Mouse (Mus musculus): ENCODE results near the gene Plcl2. TPM values are rescaled to one million over a fixed set of nuclear protein-coding genes. Genes with fewer than 3 reads are reported as not detected.

Gene Plcl2
- polyA plus RNA-seq, 1 experiment from 2014 or later, result 6.0 TPM

DNA sequence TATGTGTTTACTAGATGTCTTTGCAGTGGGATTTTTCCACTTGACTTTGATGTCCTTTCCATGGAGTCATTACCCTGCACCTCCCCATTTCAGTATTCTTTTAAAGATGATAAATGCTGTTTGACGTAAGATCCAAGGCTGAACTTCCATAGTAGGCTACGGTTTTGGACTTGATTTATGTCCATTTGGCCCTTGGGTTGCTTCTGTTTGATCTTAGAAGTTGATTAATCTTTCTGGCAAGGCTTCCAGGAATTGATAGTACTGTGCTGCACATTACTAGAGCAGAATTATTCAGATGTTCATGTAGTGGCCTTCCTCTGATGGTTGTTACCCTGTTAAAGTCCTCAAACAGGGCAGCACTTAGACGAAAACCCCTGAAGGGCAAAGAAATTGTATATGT is 21.5 kb upstream of the Plcl2 start:
- WGBS, result 88% methylated on average over 3 of the region's 3 CpGs
- no peak overlapping the region for H3K4me3 ChIP-seq
- no peaks in the 10 kb centered on the region for H3K27me3 ChIP-seq (replicated peaks; ENCODE audit: low read depth, poor library complexity, severe bottlenecking)
- H3K9me3 ChIP-seq, result no peaks in the 10 kb centered on the region
- no peaks in the 10 kb centered on the region for H3K36me3 ChIP-seq (replicated peaks)
- H3K4me1 ChIP-seq, result peaks cover 9% of the 10 kb centered on the region; the same call in 1 of the 2 replicates
- DNase-seq (ENCODE audit: low spot score), result no peak
- H3K27ac ChIP-seq (replicated peaks), result no peak overlapping the region

- Histone ChIP-seq H3K9me3 (no peaks in the 10 kb centered on the region), H3K4me1 (peaks cover 9% of the 10 kb centered on the region; the same call in 1 of the 2 replicates), H3K36me3 (replicated peaks) (no peaks in the 10 kb centered on the region), H3K27ac (replicated peaks) (no peak overlapping the region), H3K27me3 (replicated peaks; ENCODE audit: low read depth, poor library complexity, severe bottlenecking) (no peaks in the 10 kb centered on the region), H3K4me3 (no peak overlapping the region)
- no peak for DNase-seq (ENCODE audit: low spot score)
- WGBS, result 84% methylated on average over 3 of the region's 3 CpGs
These were observed 20.8 kb upstream of the Plcl2 start for GRCm38 (mm10) chr17:50488406-50488805.

DNA sequence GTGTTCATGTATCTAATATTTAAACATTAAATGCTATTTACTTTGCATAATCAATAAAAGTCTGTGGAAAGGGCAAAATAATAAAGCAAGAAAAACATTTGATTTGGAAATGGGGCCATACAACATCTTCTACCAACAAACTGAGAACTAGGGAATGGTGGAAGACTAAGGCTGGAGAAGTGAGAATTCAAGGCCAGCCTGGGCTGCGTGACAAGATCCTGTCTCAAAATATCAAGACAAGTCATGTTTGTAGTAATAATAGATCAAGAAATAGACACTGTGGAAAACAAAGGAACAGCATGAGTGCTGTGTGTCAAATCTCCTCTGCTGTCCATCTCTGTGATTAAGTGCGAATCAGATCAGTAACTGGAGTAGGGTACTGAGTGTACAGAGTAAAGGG is 20.3 kb upstream of the Plcl2 start:
- H3K4me3 ChIP-seq, result no peak overlapping the region
- H3K27ac ChIP-seq (replicated peaks), result no peak overlapping the region
- 88% methylated on average over 2 of the region's 2 CpGs for WGBS
- DNase-seq (ENCODE audit: low spot score), result no peak
- peaks cover 9% of the 10 kb centered on the region; the same call in 1 of the 2 replicates for H3K4me1 ChIP-seq
- H3K27me3 ChIP-seq (replicated peaks; ENCODE audit: low read depth, poor library complexity, severe bottlenecking), result no peaks in the 10 kb centered on the region
- no peaks in the 10 kb centered on the region for H3K36me3 ChIP-seq (replicated peaks)
- no peaks in the 10 kb centered on the region for H3K9me3 ChIP-seq

DNA sequence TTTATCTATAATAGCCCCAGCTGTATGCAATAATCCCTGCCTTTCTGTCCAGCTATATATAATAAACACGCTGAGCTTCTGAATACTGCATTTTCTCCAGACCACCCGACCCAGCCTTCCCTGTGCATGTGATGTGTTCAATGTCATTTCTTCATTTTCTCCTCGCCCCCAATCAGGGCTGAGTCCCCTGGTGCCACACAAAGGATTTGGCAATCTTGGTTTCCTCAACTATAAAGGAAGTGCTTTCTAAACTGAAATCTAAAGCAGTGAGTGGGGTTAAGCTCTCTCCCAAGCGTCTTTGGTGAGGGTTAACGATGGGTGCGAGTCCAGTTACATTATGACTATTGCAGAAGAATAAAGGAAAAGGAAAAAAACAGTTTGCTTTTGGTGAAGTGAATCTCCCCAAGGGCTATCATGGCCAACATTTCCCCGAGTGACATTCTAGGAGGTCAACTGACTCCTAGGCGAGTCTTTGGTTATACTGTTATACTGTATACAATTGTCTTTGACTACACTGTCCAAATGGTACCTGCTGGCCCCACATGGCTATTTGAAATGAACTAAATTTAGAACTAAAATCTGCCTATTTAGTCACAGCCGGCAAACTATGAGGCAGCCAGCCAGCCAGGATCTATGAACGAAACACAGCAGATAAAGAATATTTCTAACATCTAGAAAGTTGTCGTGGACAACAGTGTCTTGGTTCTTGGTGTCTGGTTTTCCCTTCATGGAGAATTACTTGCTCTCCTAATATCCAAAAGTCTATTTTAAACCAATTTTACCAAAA is 18.4 kb upstream of the Plcl2 start:
- H3K4me1 ChIP-seq, result peaks cover 26% of the 10 kb centered on the region
- no peaks in the 10 kb centered on the region for H3K9me3 ChIP-seq
- H3K27me3 ChIP-seq (replicated peaks; ENCODE audit: low read depth, poor library complexity, severe bottlenecking), result no peaks in the 10 kb centered on the region
- no peak overlapping the region for H3K27ac ChIP-seq (replicated peaks)
- no peaks in the 10 kb centered on the region for H3K36me3 ChIP-seq (replicated peaks)
- H3K4me3 ChIP-seq, result no peak overlapping the region
- no peak for DNase-seq (ENCODE audit: low spot score)
- 86% methylated on average over 11 of the region's 11 CpGs for WGBS

DNA sequence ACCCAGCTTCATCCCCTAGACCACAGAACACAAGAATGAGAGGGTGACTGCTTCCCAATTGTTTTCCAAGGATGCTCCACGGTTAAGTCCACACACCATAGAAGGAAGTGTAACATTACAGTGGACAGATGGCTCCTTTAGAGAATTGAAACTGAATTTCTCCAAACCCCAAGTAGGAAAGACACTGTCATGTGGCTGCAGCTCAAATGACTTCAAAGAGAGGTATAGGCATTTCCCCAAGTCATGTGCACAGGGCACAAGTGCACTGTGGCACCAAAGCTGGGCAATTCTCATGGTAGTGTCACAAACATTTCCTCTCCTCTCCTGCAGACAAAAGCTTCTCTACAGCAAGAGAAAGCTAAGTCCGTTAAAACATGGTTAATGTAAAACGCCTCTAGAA is 17.7 kb upstream of the Plcl2 start:
- H3K36me3 ChIP-seq (replicated peaks), result no peaks in the 10 kb centered on the region
- DNase-seq (ENCODE audit: low spot score), result no peak
- peaks cover 30% of the 10 kb centered on the region for H3K4me1 ChIP-seq
- 0 out of 2 replicates have a peak, but pooled peaks cover 3% of the 10 kb centered on the region for H3K27me3 ChIP-seq (replicated peaks; ENCODE audit: low read depth, poor library complexity, severe bottlenecking)
- no peaks in the 10 kb centered on the region for H3K9me3 ChIP-seq
- 89% methylated on average over 3 of the region's 3 CpGs for WGBS
- no peak overlapping the region for H3K4me3 ChIP-seq
- no peak overlapping the region for H3K27ac ChIP-seq (replicated peaks)

DNA sequence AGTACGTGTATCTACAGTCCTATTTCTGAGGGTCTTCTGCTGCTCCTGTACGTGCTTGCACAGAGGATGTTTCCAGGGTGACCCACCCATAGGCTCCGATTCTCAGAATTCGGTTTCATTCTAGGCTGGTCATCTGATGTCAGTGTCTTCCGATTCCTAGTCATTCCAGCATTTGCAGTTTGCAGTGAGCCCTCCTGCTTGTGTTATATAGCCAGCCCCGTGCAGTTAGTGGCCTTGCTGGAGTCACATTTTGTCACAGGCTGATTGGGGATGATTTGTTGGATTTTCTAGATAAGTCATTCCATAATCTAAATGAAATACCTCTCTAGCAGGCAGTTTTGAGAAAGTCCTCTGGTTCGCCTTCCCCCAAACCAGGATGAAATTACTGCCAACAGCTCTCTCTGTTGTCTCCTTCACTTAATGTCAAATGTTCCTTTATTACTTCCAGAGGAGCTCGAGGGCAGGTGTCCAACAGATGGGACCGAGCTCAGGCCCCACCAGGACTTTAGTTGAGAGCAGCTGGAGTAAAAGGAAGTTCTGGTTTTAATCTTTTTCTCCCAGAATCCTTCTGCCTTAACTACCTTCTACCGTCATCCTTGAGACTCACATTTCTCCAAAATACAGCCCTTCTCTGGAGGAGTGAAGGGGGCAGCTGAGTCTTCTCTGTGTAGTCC is 13.8 kb upstream of the Plcl2 start:
- Histone ChIP-seq H3K27ac (replicated peaks) (peak overlapping the region; percentile 40), H3K36me3 (replicated peaks) (no peaks in the 10 kb centered on the region), H3K4me1 (peaks cover 49% of the 10 kb centered on the region), H3K9me3 (no peaks in the 10 kb centered on the region), H3K27me3 (replicated peaks; ENCODE audit: low read depth, poor library complexity, severe bottlenecking) (0 out of 2 replicates have a peak, but pooled peaks cover 6% of the 10 kb centered on the region), H3K4me3 (no peak overlapping the region)
- 49% methylated on average over 10 of the region's 10 CpGs for WGBS
- peak; percentile 77 for DNase-seq (ENCODE audit: low spot score)

- Histone ChIP-seq H3K9me3 (no peaks in the 10 kb centered on the region), H3K4me1 (peaks cover 45% of the 10 kb centered on the region), H3K27me3 (replicated peaks; ENCODE audit: low read depth, poor library complexity, severe bottlenecking) (0 out of 2 replicates have a peak, but pooled peaks cover 6% of the 10 kb centered on the region), H3K36me3 (replicated peaks) (no peaks in the 10 kb centered on the region), H3K27ac (replicated peaks) (no peak overlapping the region), H3K4me3 (no peak overlapping the region)
- WGBS, result 36% methylated on average over 7 of the region's 7 CpGs
- no peak for DNase-seq (ENCODE audit: low spot score)
These were observed 11.0 kb upstream of the Plcl2 start for GRCm38 (mm10) chr17:50498062-50498697.

GRCm38 (mm10) chr17:50499091-50499790 is 10.0 kb upstream of the Plcl2 start:
- Histone ChIP-seq H3K36me3 (replicated peaks) (no peaks in the 10 kb centered on the region), H3K27me3 (replicated peaks; ENCODE audit: low read depth, poor library complexity, severe bottlenecking) (0 out of 2 replicates have a peak, but pooled peaks cover 6% of the 10 kb centered on the region), H3K4me1 (peaks cover 43% of the 10 kb centered on the region), H3K9me3 (no peaks in the 10 kb centered on the region), H3K27ac (replicated peaks) (no peak overlapping the region; the same call in 1 of the 2 replicates), H3K4me3 (no peak overlapping the region)
- 38% methylated on average over 16 of the region's 16 CpGs for WGBS
- peak; percentile 21 for DNase-seq (ENCODE audit: low spot score)

DNA sequence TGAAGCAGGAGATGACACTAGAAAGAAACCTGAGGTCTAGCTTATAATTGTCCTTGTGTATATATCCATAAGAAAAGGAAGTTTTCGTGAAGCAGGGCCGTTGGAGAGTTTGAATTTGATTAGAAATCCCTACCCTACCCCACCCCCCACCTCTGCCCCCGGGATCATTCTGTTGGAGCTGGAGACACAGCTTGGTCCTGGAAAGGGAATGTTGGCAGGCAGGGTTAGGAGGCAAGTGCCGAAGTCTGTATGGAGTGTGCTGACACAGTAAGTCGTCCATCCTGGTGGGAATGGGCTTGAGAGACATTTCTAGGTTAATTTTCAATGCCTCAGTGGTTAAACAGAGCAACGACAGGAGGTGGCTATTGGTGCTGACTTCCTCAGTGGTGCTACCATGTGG is 8.4 kb upstream of the Plcl2 start:
- Histone ChIP-seq H3K36me3 (replicated peaks) (no peaks in the 10 kb centered on the region), H3K9me3 (no peaks in the 10 kb centered on the region), H3K4me1 (peaks cover 29% of the 10 kb centered on the region), H3K4me3 (no peak overlapping the region), H3K27me3 (replicated peaks; ENCODE audit: low read depth, poor library complexity, severe bottlenecking) (0 out of 2 replicates have a peak, but pooled peaks cover 6% of the 10 kb centered on the region), H3K27ac (replicated peaks) (no peak overlapping the region)
- no peak for DNase-seq (ENCODE audit: low spot score)
- 71% methylated on average over 6 of the region's 6 CpGs for WGBS

- H3K36me3 ChIP-seq (replicated peaks), result no peaks in the 10 kb centered on the region
- no peak for DNase-seq (ENCODE audit: low spot score)
- 87% methylated on average over 7 of the region's 7 CpGs for WGBS
These were observed 6.1 kb upstream of the Plcl2 start for GRCm38 (mm10) chr17:50503075-50503474.

GRCm38 (mm10) chr17:50504070-50504846 is 4.9 kb upstream of the Plcl2 start:
- H3K27ac ChIP-seq (replicated peaks), result no peak overlapping the region
- 86% methylated on average over 6 of the region's 6 CpGs for WGBS
- H3K9me3 ChIP-seq, result no peaks in the 10 kb centered on the region
- DNase-seq (ENCODE audit: low spot score), result no peak
- peaks cover 13% of the 10 kb centered on the region for H3K4me1 ChIP-seq
- 0 out of 2 replicates have a peak, but pooled peaks cover 10% of the 10 kb centered on the region for H3K27me3 ChIP-seq (replicated peaks; ENCODE audit: low read depth, poor library complexity, severe bottlenecking)
- no peak overlapping the region for H3K4me3 ChIP-seq
- H3K36me3 ChIP-seq (replicated peaks), result no peaks in the 10 kb centered on the region

More at GRCm38 (mm10) chr17:50503075-50503474, 6.1 kb upstream of the Plcl2 start:
- peaks cover 18% of the 10 kb centered on the region for H3K4me1 ChIP-seq
- no peak overlapping the region for H3K4me3 ChIP-seq
- 0 out of 2 replicates have a peak, but pooled peaks cover 4% of the 10 kb centered on the region for H3K27me3 ChIP-seq (replicated peaks; ENCODE audit: low read depth, poor library complexity, severe bottlenecking)
- H3K27ac ChIP-seq (replicated peaks), result no peak overlapping the region
- H3K9me3 ChIP-seq, result no peaks in the 10 kb centered on the region

Data from embryonic facial prominence, embryonic 10.5 days (tissue).